Mouse (Mus musculus): ENCODE data around the gene Prok2.

The Prok2 gene

GRCm38 (mm10) chr6:99692206-99692915 lies 33.8 kb downstream of the Prok2 start, which contains the start of gene Gpr27:
Gene Gpr27 (plus strand): TSS chr6:99692679.
- DNase-seq: no peak

- DNase-seq: no peak
Measured at GRCm38 (mm10) chr6:99691666-99692205, 34.5 kb downstream of the Prok2 start.

DNA sequence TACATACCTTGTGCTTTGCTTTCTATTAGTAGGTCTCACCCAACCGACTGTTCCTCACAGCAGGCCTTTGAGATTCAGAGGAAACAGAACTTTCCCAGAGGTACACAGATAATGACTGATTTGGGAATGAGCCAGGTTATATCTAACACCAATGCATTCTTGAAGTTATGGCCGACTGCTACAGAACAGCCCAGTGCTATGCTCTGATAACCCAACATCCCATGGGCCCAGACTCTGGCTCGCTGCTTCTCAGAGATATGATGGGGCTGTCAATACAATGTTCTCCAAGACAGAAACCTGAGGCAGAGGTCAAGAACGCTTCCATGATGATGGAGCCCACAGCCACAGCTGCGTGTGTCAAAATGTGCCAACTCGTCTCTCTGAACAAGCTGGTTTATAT lies 37.7 kb downstream of the Prok2 start:
- no peak for DNase-seq

GRCm38 (mm10) chr6:99684899-99685298 lies 41.3 kb downstream of the Prok2 start:
- no peak for DNase-seq

GRCm38 (mm10) chr6:99683974-99684373 lies 42.2 kb downstream of the Prok2 start:
- DNase-seq: no peak

DNA sequence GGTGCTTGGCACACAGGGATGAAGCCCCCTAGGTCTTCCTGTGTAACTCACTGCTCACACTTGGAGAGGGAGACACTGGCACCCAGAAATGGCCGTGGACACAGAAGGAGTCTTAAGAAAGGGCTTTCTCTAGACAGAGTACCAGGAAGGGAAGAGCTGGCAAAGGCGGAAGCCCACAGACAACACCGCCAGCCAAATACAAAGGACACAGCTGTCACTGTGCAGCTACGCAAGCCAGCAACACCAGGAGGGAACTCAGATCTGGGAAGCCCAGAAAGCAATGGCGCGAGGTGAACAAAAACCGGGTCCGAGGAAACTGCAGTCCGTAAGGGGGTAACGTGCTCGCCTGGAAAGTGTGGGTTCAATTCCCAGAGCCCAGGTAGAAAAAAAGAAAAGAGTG lies 48.1 kb downstream of the Prok2 start:
- no peak for DNase-seq

- DNase-seq: no peak
Measured at GRCm38 (mm10) chr6:99677325-99677724, 48.9 kb downstream of the Prok2 start.

DNA sequence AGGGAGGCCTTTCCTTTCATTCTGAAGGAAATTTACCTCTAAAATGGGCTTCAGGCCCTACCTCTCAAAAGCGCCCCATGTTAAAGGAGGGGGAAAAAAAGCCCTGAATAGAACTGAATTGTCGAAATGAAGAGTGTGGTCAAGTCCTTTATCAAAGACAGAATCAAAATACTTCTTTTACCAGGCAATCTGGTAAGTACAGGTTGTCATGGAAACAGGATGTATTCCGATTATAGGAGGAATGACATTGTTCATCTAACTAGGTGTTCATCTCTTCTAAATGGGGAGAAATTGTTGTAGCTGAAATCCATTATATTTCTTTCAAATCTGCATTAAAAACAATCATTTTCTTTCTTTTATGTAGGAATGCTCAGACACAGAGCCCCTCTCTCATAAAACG lies 51.7 kb downstream of the Prok2 start:
- DNase-seq: no peak

- DNase-seq: no peak
Measured at GRCm38 (mm10) chr6:99671768-99672167, 54.4 kb downstream of the Prok2 start.

GRCm38 (mm10) chr6:99670481-99671119 lies 55.6 kb downstream of the Prok2 start:
- peak; percentile 64 for DNase-seq

- DNase-seq: peak; percentile 92
Measured at GRCm38 (mm10) chr6:99669481-99670325, 56.5 kb downstream of the Prok2 start.

GRCm38 (mm10) chr6:99667290-99667689 lies 58.9 kb downstream of the Prok2 start:
- no peak for DNase-seq

GRCm38 (mm10) chr6:99666318-99667171 lies 59.6 kb downstream of the Prok2 start, which contains the start of the genes Eif4e3 and Gm20696:
Gene Eif4e3 (minus strand): TSS chr6:99666771.
Gene Gm20696 (minus strand): TSS chr6:99666797.
- DNase-seq: peak; percentile 49

DNA sequence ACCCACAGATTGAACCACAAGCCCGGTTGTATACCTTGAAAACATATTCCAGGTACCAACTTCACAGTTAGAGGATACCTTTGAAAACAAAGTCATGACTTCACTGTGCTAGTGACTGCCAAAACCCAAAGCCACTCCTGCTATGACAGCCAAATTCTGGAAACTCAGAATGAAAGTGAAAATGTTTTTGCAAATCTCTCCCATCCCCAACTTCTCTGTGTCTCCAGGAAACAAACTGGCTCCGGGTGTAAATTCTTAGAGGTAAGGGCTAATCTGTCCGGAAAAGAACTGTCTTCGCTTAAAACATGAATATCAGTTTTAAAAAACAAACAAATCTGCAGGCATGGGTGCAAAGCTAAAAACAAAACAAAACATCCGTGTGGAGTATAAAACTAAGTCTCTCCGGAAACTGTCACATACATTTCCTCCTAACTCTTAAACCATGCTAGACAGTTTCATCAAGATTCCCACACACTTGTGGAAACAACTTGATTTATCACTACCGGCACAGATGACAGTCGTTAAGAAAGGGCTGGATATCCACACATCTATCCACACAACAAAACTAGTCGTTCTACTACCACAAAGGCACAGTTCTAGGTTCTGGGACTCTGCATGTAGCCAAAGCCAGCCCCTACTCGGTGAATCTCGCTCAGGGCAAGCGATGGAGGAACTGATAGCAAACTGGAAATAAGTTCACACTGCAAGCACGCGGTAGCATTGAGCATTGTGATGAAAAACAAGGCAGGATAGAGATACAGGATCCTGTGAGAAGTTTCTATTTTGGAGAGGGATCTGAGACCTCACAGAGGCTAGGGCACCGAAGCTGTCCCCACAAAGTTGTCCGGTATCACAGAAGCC lies 60.5 kb downstream of the Prok2 start:
- no peak for DNase-seq

DNA sequence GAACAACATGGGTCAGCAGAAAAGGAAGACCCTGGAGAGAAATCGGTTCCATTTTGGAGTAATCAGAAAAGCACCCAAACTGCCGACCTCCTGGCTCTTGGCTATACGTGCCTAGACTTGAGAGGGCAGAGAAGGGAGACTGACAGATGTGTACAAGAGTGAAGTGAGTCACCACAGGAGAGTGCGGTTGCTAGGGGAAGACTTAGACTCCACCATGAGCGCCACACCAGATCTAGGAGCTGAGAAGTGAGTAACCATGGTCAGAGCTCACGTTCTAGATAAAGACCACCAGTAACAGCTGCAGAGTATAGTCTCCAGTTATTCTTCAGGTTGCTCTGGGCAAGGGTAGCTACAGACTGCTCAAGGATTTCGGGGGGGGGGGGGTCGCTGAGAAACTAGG lies 63.0 kb downstream of the Prok2 start:
- no peak for DNase-seq
